Mouse (Mus musculus): ENCODE data around the gene Zfp78. TPM values are rescaled to one million over a fixed set of nuclear protein-coding genes. Genes with fewer than 3 reads are reported as not detected.
A peak's percentile ranks its signal among the peaks of the same experiment; 100 is the strongest.
"Not testable (repeated sequence)": the region's sequence is repeated elsewhere in the genome, so short reads cannot be mapped to it uniquely, and the experiment has no call there.

Gene Zfp78
- total RNA-seq (2021): 1 to 10 TPM; 3.9 to 4.0 TPM
- long read RNA-seq, experiment 1, partial matches to known transcripts: 0 of 3 reads
- long read RNA-seq, experiment 1, other reads (novel, unspliced or antisense): 1 of 3 reads
- long read RNA-seq, experiment 2, partial matches to known transcripts: 2 of 6 reads
- long read RNA-seq, experiment 2, other reads (novel, unspliced or antisense): 2 of 6 reads

DNA sequence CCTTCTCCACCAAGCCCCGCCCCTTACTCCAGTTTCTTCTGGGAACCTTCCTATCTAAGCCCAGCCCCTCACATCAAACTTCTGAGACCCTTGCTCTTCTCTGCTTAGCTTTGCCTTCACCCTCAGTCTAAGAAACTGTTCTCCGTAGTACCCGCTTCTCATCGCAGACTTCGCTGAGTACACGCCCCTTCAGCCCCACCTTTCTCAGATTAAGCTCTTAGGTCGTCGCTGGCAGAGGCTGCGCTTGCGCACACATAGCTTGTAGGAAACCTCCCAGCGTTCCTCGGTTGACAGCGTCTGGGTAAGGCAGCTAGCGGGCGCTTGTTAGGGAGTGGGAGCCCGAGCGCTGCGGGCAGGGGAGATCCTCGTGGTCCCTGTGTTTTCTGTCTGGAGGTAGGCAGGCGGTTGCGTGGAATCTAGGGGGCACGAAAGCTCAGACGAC is at the start of gene Zfp78:
TSS of gene Zfp78 (plus strand) at position 234 of the 442 bp plus-strand sequence.
- no peak for DNase-seq (ENCODE audit: low spot score in 2 of 2)

GRCm38 (mm10) chr7:6330458-6331232 is 32.4 kb upstream of the Zfp78 start:
- no peak for DNase-seq (ENCODE audit: low spot score in 2 of 2)

GRCm38 (mm10) chr7:6331233-6331956 is 31.7 kb upstream of the Zfp78 start, which contains the start of gene Zfp583:
Gene Zfp583, minus strand, starts transcription at chr7:6331285.
- peak; percentile 63 to 69 for DNase-seq (ENCODE audit: low spot score in 2 of 2)

DNA sequence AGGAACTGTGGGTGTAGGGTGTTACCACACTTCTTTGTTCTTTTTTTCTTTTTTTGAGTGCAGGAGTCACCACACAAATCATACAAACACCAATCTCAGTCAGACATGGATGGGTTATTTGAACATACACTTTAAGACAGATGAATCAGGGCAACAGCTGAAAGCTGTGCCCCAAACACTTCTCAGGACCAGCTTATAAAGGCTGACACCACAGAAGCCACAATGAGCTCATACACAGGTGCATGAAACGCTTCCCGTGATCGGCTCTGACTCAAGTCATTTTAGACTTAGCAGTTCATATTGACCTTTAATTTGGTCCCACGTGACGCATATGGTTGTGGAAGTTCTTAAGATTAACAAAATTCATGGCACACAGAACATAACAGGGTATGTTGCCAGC is 23.2 kb upstream of the Zfp78 start:
- DNase-seq (ENCODE audit: low spot score in 2 of 2): no peak

DNA sequence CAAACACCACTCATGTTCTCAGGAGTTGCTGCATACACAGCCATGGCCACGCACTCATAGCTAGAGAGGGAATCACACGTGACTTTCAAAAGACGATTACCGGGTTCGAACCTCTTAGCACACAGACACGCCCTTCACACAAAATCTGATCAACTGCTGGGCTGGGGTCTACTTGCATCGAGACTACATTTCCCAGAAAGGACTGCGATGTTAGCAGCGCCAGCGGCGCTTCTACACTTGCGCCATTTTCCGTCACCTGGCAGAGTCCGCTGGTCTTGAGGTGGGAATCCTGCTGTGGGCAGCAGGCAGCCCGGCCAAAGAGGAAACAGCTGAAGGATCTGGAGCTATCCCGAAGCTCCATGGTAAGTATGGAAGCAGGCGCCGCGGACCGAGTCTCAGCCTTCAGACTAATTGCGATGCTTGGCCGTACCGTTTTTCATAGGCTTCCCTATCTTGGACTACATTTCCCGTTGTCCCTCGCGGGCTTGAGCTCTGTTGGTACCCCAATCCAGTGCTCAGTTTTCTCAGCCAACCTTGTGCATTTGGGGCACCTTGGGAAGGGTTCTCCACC is 19.5 kb upstream of the Zfp78 start, which contains the start of gene Gm3854:
TSS of gene Gm3854 (plus strand) at position 259 of the 571 bp plus-strand sequence.
- DNase-seq (ENCODE audit: low spot score in 2 of 2): peak; percentile 12 to 19

- no peak for DNase-seq (ENCODE audit: low spot score in 2 of 2)
Measured at GRCm38 (mm10) chr7:6344124-6344523, 19.0 kb upstream of the Zfp78 start.

DNA sequence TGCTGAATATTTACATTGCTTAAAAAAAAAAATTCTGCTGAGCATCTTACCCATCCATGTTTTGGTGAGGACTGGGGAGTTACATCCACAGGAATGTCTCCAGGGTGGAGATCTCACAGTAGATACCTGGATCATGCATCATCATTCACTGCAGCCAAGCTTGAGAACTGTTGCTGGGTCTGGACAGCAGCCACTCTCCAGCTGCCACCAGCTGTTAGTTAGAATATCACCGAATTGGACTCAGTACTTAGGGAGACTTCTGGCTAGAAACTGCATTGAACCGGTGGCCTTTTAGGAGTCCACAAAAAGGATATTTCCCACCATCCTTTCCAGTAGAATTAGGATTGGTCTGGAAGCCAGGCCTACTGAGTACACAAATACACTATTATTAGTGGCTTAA is 5.0 kb upstream of the Zfp78 start:
- no peak for DNase-seq (ENCODE audit: low spot score in 2 of 2)

- DNase-seq (ENCODE audit: low spot score in 2 of 2): no peak
Measured at GRCm38 (mm10) chr7:6358937-6359590, 4.0 kb upstream of the Zfp78 start.

DNA sequence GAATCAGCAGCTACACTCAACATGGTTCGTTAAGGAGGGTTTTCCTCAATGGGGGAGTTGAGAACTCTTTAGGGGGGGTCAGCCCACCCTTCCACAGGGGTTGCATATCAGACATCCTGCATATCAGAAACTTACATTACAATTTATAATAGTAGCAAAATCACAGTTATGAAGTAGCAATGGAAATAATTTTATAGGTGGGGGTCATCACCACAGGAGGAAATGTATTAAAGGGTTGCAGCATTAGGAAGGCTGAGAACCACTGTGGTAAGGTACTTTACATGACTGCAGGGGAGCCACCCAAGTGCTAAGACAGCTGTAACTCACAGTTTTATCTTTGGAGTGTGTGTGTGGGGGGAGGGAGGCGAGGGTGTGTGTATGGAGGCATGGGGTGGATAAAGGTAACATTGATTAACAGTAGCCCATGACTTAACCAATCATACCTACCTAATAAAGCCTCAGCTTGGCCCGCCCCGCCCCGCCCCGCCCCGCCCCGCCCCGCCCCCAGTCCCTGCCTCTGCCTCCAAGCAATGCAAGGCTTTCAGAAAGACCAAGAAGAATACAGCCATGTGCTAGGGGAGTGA is 2.5 kb upstream of the Zfp78 start:
- DNase-seq (ENCODE audit: low spot score in 2 of 2): no peak

DNA sequence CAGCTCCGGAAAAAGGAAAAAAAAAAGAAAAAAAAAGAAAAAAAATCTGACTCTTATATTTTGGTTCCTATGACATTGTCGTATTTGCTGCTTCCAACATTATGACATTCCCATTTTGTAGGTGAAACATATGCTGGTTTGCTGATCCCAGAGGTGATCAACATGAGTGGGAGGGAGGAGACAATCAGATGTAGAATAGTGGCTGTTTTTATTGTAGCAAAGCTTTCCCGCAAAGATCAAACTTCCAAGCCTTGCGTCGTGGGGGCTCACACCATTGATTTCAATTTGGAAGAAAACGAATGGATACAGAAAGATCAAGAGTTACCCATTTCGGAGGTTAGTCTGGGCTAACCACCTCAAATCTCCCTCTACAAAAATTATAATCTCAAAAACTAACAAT is 1.3 kb upstream of the Zfp78 start:
- DNase-seq (ENCODE audit: low spot score in 2 of 2): no peak

DNA sequence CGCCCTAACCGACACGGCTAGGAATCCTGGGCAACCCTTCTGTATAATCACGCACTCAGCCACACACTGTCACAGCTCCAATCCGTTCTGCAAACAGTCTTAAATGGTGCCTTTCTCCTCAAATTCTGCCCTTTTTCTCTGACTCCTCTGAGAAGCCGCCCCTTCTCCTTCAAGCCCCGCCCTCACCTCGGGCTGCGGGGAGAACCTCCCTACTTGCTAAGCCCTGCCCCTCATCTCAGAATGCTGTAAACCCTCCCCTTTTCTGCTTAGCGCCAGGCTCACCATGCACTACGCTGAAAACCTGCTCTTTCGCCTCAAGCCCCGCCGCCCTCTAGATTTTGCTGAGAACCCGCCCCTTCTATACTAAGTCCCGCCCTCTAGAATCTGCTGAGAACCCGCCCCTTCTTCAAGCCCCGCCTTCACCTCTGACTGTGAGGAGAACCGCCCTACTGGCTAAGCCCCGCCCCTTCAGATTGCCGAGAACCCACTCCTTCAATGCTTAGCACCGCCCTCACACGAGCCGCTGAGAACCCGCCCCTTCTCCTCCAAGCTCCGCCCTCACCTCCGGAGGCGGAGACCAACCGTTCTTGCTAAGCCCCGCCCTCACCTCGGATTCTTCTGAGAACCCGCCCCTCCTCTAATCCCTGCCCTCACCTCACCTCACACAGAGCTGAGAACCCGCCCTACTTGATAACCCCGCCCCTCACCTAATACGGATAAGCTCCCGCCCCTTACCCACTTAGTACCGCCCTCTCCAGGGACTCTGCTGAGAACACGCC is 623 bp upstream of the Zfp78 start:
- peak; percentile 88 to 97 for DNase-seq (ENCODE audit: low spot score in 2 of 2)

DNA sequence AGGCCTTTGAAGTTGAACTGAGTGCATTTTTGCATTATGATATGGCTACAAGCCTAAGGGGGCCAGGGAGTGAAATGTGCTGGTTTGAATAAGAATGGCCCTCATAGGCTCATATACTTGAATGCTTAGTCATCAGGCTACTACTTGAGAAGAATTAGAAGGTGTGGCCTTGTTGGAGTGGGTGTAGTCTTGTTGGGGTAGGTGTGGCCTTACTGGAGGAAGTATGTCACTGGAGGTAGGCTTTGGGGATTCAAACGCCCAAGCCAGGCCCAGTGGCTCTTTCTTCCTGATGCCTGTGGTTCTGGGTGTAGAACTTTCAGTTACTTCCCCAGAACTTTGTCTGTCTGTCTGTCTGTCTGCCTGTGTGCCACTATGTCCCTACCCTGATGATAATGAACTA is 1.7 kb downstream of the Zfp78 start:
- DNase-seq (ENCODE audit: low spot score in 2 of 2): no peak

DNA sequence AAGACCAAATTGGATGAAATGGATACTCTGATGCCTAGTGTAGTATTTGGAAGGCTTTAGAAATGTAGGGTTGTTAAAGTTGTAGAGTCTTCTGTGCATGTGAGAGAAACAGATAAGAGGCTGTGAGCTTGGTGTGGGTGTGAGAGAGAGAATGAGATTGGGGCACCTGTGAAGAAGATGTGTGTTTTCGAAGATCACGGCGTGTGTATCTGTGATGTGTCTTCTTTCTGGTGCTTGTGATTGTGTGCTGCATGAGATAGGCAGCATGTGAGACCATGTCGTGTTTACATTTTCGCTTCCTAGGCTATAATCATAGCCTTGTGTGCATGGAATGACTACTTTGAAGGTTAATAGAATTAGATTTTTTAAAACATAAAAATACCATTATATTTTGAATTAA is 4.1 kb downstream of the Zfp78 start:
- DNase-seq (ENCODE audit: low spot score in 2 of 2): no peak

DNA sequence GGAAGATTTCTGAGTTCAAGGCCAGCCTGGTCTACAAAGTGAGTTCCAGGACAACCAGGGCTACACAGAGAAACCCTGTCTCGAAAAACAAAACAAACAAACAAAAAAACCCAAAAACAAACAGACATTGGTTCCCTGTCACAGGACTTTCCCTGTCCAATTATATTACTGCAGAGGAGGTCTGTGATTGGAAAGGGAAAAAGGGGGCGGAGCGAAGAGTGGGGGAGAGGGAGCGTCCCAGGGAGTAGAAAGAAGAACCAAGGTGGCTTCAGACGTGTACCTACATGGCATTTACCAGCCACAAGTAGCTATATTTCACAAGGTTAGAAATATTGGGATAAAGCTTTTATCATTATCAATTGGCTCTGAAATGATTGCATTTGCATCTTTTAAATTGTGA is 5.1 kb downstream of the Zfp78 start:
- not testable (repeated sequence) for DNase-seq (ENCODE audit: low spot score in 2 of 2)

- no peak for DNase-seq (ENCODE audit: low spot score in 2 of 2)
Measured at GRCm38 (mm10) chr7:6369460-6369859, 6.4 kb downstream of the Zfp78 start.

DNA sequence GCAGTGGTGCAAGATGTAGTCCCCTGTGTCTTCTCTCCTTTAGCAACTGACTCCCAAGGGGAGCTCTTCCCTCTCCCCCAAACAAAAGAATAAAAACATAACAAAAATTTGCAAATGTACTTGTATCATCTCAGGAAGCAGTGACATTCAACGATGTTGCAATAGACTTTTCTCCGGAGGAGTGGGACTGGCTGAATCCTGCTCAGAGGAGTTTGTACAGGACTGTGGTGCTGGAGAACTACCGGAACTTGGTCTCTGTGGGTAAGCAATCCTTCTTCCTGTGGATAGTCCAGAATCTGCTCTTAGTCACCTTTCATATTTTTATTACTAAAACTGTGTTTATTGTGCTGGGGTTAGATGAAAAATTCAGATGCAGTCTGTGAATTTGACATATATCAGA is 9.9 kb downstream of the Zfp78 start:
- no peak for DNase-seq (ENCODE audit: low spot score in 2 of 2)

GRCm38 (mm10) chr7:6378441-6378840 is 15.4 kb downstream of the Zfp78 start:
- DNase-seq (ENCODE audit: low spot score in 2 of 2): no peak

- no peak for DNase-seq (ENCODE audit: low spot score in 2 of 2)
Measured at GRCm38 (mm10) chr7:6381431-6381830, 18.4 kb downstream of the Zfp78 start.

- peak; percentile 81 to 93 for DNase-seq (ENCODE audit: low spot score in 2 of 2)
Measured at GRCm38 (mm10) chr7:6383044-6383455, 20.0 kb downstream of the Zfp78 start, which contains the start of gene Zfp28. Gene Zfp28, plus strand, starts transcription at chr7:6383295.

DNA sequence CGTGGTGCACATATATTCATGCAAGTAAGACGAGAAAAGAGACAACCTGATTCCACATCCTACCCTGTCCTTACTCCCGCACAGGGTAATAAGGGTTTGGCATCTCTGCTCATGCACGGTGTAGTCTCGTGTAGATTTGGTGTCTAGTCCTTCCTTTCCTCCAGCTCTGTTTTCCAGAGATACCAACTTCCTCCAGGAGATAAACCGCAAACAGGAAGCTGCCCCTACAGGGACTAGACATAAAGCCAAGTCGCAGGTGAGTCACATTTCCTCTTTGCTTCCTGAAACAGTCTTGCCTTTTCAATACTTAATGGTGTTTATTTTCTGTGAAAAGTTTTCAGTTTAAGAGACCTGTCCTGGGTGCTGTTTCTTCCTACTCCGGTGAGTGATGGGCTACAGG is 20.9 kb downstream of the Zfp78 start:
- no peak for DNase-seq (ENCODE audit: low spot score in 2 of 2)
